Mouse (Mus musculus) skeletal muscle tissue, postnatal 0 days (tissue): Measurements from ENCODE around the gene Olfr26. TPM values are rescaled to one million over a fixed set of nuclear protein-coding genes. Genes with fewer than 3 reads are reported as not detected.

Source experiments
- polyA plus RNA-seq: library from polyadenylated mRNA; unstranded; fragments of >200 nt; fragmentation: Nextera tagmentation; extraction: Ambion mirVana; gene quantifications from 2 replicates; pipeline ENCODE4 v1.2.1, GENCODE M21; 2015

The Olfr26 gene
- not detected in 2 replicates for polyA plus RNA-seq

DNA sequence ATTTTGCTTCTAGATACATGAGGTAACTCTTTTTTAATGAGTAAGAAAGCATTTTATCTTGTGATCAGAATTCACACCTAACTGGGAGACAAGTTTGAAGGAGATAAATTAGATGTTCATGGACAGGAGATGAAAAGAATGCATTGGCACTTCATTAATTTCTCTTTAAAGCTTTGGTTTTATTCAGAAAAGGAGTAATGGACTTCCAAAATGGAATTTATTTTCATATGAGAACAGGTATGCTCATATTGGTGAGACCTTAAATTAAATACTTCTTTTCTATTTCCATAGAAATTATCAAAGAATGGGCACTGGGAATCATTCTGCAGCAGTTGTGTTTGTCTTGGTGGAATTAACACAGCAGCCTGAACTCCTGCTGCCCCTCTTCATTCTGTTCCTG lies at the start of gene Olfr26:
TSS of gene Olfr26 (plus strand) at position 301 of the 400 bp plus-strand sequence.

GRCm38 (mm10) chr9:38814314-38814713 lies 40.5 kb upstream of the Olfr26 start, which contains the start of gene Olfr922:
Gene Olfr922, plus strand, starts transcription at chr9:38814614.

GRCm38 (mm10) chr9:38826245-38826644 lies 28.6 kb upstream of the Olfr26 start, which contains the start of gene Olfr923:
Gene Olfr923, plus strand, starts transcription at chr9:38826545.

DNA sequence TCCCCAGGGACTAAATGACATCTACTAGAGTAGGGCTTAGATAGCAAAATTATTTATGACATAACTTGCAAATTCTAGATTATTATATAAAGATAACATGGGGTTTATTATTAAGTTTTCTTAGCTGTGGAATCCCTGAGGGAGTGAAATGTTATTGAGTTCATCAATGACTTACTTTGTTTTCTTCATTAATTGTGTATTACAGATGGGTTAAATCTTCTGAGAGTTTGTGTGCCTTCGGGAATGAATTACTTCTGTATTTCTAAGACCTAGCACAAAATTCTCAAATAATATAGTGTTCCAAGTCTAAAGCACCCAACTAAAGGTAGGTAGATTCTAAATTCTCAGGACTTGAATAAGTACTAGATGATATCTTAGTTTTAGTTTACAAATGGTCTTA lies 10.7 kb upstream of the Olfr26 start, which contains the start of gene Olfr924:
TSS of gene Olfr924 (plus strand) at position 301 of the 400 bp plus-strand sequence.

GRCm38 (mm10) chr9:38876826-38877225 lies 22.0 kb downstream of the Olfr26 start, which contains the start of gene Olfr926:
Gene Olfr926, plus strand, starts transcription at chr9:38877126.

Other genes with a start within 250 kb of the Olfr26 start
- gene Olfr914, start 250.0 kb upstream of the Olfr26 start, polyA plus RNA-seq = not detected in 2 replicates
- not detected in 2 replicates for gene Olfr916, start 195.2 kb upstream of the Olfr26 start, polyA plus RNA-seq
- not detected in 2 replicates for gene Olfr917, start 189.2 kb upstream of the Olfr26 start, polyA plus RNA-seq
- not detected in 2 replicates for gene Olfr918, start 180.5 kb upstream of the Olfr26 start, polyA plus RNA-seq
- gene Olfr919, start 151.4 kb upstream of the Olfr26 start, polyA plus RNA-seq = not detected in 2 replicates
- gene Vwa5a, start 136.8 kb upstream of the Olfr26 start, polyA plus RNA-seq = 24.7 and 26.0 TPM in 2 replicates
- gene Olfr920, start 102.8 kb upstream of the Olfr26 start, polyA plus RNA-seq = 0.14 and 0.17 TPM in 2 replicates
- gene Olfr921, start 82.0 kb upstream of the Olfr26 start, polyA plus RNA-seq = not detected in 2 replicates
- gene Olfr922, start 40.4 kb upstream of the Olfr26 start, polyA plus RNA-seq = not detected in 2 replicates
- not detected in 2 replicates for gene Olfr923, start 28.5 kb upstream of the Olfr26 start, polyA plus RNA-seq
- gene Olfr924, start 10.6 kb upstream of the Olfr26 start, polyA plus RNA-seq = not detected in 2 replicates
- gene Olfr926, start 22.1 kb downstream of the Olfr26 start, polyA plus RNA-seq = not detected in 2 replicates
- gene Olfr930, start 74.7 kb downstream of the Olfr26 start, polyA plus RNA-seq = not detected in 2 replicates
- gene Olfr933, start 117.3 kb downstream of the Olfr26 start, polyA plus RNA-seq = not detected in 2 replicates
- not detected in 2 replicates for gene Olfr934, start 133.3 kb downstream of the Olfr26 start, polyA plus RNA-seq
- not detected in 2 replicates for gene Olfr935, start 144.6 kb downstream of the Olfr26 start, polyA plus RNA-seq
- not detected in 2 replicates for gene Olfr146, start 168.3 kb downstream of the Olfr26 start, polyA plus RNA-seq
- gene Olfr937, start 209.9 kb downstream of the Olfr26 start, polyA plus RNA-seq = not detected in 2 replicates
- not detected in 2 replicates for gene Olfr938, start 223.8 kb downstream of the Olfr26 start, polyA plus RNA-seq